Mouse (Mus musculus) lung, adult 2 months (tissue): ENCODE measurements around the gene Epas1.

Experiments
- CTCF ChIP-seq: fragments of 200-500 bp; IDR thresholded peaks from 2 replicates; pipeline ENCODE4 v1.5.1; 2011; ENCODE audit warnings: mild to moderate bottlenecking, low read length, control low read depth; ENCODE audit not compliant: insufficient read depth
- POLR2A ChIP-seq: fragments of 200-500 bp; IDR thresholded peaks from 2 replicates; pipeline ENCODE4 v1.6.1; 2011; ENCODE audit warnings: low read depth, mild to moderate bottlenecking, control low read depth, low read length, borderline replicate concordance; ENCODE audit errors: extremely low read depth

- TF ChIP-seq POLR2A (no peak), CTCF (no peak)
Measured at GRCm38 (mm10) chr17:86788316-86788715, 34.8 kb downstream of the Epas1 start.
